Mouse (Mus musculus) lung, embryonic 14.5 days (tissue): Measurements from ENCODE around the gene Spint4. TPM values are rescaled to one million over a fixed set of nuclear protein-coding genes. Genes with fewer than 3 reads are reported as not detected.

ENCODE experiments used
- ATAC-seq: fragments of 200-750 bp; cut with Nextera tagmentation; 2 replicates; pipeline ENCODE4 v1.8.0; 2017; ENCODE audit warnings: mild to moderate bottlenecking, moderate TSS enrichment, moderate library complexity; ENCODE audit not compliant: insufficient read depth
- DNase-seq: peaks from one replicate; pipeline ENCODE4 v3.0.0-alpha.2; 2015
- H3K27ac ChIP-seq: fragments of 300-500 bp; sonication (generic); 2 replicates; pipeline ENCODE4 v1.5.1; 2014; ENCODE audit warnings: low read depth, mild to moderate bottlenecking, moderate library complexity
- H3K27me3 ChIP-seq: fragments of 300-500 bp; sonication (generic); 2 replicates; pipeline ENCODE4 v1.6.1; 2014; ENCODE audit warnings: low read length, control low read depth; ENCODE audit not compliant: insufficient read depth
- H3K36me3 ChIP-seq: fragments of 300-500 bp; sonication (generic); 2 replicates; pipeline ENCODE4 v1.6.1; 2014; ENCODE audit warnings: control low read depth; ENCODE audit not compliant: insufficient read depth
- H3K4me1 ChIP-seq: fragments of 300-500 bp; sonication (generic); 2 replicates; pipeline ENCODE4 v1.6.1; 2014; ENCODE audit warnings: antibody characterized with exemption, control low read depth; ENCODE audit not compliant: insufficient read depth
- H3K4me2 ChIP-seq: fragments of 300-500 bp; sonication (generic); 2 replicates; pipeline ENCODE4 v1.6.1; 2014; ENCODE audit warnings: mild to moderate bottlenecking
- H3K4me3 ChIP-seq: fragments of 300-500 bp; sonication (generic); 2 replicates; pipeline ENCODE4 v1.5.1; 2014; ENCODE audit warnings: low read depth, low read length
- H3K9ac ChIP-seq: fragments of 300-500 bp; sonication (generic); 2 replicates; pipeline ENCODE4 v1.6.1; 2014
- H3K9me3 ChIP-seq: fragments of 300-500 bp; sonication (generic); 2 replicates; pipeline ENCODE4 v1.6.1; 2016; ENCODE audit warnings: low read depth, low read length, control low read depth
- CTCF ChIP-seq: IDR thresholded peaks from 2 replicates; pipeline ENCODE4 v1.5.1; 2016; ENCODE audit warnings: antibody characterized with exemption, low read depth
- WGBS: fragments of 180-500 bp; shearing (Covaris S2); extraction: QIAGEN DNeasy Blood & Tissue Kit; methylation state at CpG from one replicate; pipeline ENCODE4 v1.1.7; 2014; 5-methylcytosine and 5-hydroxymethylcytosine counted together
- polyA plus RNA-seq: library from polyadenylated mRNA; unstranded; fragments of >200 nt; fragmentation: Nextera tagmentation; extraction: Ambion mirVana; gene quantifications from 2 replicates; pipeline ENCODE4 v1.2.1, GENCODE M21; 2014

The Spint4 gene
- polyA plus RNA-seq, 1 experiment from 2014 or later = not detected

DNA sequence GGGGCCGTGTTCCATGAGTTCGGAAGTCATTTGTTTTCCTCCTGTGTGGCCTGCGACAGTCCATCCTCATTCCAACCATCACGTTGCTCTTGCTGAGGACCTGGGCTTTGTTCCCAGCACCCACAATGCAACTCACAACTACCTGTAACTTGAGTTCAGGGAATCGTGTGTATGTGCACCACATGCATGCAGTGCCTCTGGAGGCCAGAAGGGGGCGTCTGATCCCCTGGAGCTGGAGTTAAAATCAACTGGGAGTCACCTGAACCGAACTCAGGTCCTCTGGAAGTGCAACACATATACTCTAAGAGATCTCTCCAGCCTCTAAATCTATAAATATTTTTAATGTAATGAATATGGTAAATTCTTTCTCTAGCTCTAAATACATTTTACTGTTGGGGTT lies 22.2 kb upstream of the Spint4 start:
- no peak for ATAC-seq

DNA sequence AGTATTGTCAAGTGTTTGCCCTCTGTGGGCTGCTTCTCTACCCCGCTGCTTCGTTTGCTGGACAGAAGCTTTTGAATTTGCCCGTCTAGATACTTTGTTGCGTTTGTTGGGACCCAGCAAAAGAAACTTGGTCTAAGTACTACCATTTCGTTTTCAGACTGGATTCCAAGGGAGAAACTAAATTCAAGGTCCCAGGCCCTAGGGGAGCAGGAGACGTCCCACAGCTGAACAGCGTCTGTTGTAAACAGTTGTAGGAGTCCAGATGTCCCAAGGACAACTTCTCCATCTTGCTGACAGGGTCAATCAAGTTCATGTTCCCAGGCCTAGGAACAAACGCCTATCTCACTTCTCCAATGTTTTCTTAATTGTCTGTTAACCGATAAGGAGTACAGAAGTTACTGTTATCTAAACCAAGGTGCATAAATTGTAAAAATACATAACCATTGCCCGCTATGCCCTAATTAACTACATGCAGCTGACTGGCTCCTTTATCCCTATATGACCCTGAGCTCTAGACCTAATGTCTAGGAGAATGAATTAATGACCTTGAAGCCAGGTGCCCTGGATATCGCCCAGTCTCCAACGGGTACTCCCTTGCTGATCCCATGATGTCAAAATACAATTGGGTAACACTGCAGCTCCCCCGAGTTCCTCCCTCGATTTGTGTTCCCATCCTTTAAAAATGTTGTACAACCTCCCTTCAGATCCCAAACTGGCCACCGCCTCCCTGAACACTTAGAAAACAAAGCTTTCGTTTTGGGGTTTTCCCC lies 21.2 kb upstream of the Spint4 start:
- WGBS = 63% methylated on average over 16 of the region's 16 CpGs
- Histone ChIP-seq H3K9ac (no peak overlapping the region), H3K4me2 (no peak overlapping the region), H3K4me3 (no peak overlapping the region), H3K27me3 (no peaks in the 10 kb centered on the region), H3K36me3 (no peaks in the 10 kb centered on the region), H3K27ac (no peak overlapping the region), H3K4me1 (peaks cover 5% of the 10 kb centered on the region; the same call in 1 of the 2 replicates), H3K9me3 (no peaks in the 10 kb centered on the region)
- TF ChIP-seq CTCF = no peak
- ATAC-seq (no peak), DNase-seq (no peak)

More for the DNA sequence above, 22.2 kb upstream of the Spint4 start:
- Histone ChIP-seq H3K9ac (no peak overlapping the region), H3K4me1 (peaks cover 5% of the 10 kb centered on the region; the same call in 1 of the 2 replicates), H3K27ac (no peak overlapping the region), H3K36me3 (no peaks in the 10 kb centered on the region), H3K4me2 (no peak overlapping the region), H3K9me3 (no peaks in the 10 kb centered on the region), H3K27me3 (no peaks in the 10 kb centered on the region), H3K4me3 (no peak overlapping the region)
- no peak for DNase-seq
- 79% methylated on average over 7 of the region's 7 CpGs for WGBS
- TF ChIP-seq CTCF = peak; percentile 25; the same call in 1 of the 2 replicates

- Histone ChIP-seq H3K4me2 (peak overlapping the region; percentile 55), H3K4me3 (peak overlapping the region; percentile 23), H3K9me3 (no peaks in the 10 kb centered on the region), H3K36me3 (no peaks in the 10 kb centered on the region), H3K9ac (no peak overlapping the region), H3K27me3 (no peaks in the 10 kb centered on the region), H3K27ac (no peak overlapping the region), H3K4me1 (peaks cover 5% of the 10 kb centered on the region; the same call in 1 of the 2 replicates)
- peak; percentile 82 for DNase-seq
- 18% methylated on average over 19 of the region's 19 CpGs for WGBS
- peak; percentile 86 for TF ChIP-seq CTCF
- ATAC-seq = peak; percentile 79; the same call in 1 of the 2 replicates
Measured at GRCm38 (mm10) chr2:164678848-164679625, 19.3 kb upstream of the Spint4 start.

GRCm38 (mm10) chr2:164679906-164680305 lies 18.4 kb upstream of the Spint4 start:
- Histone ChIP-seq H3K4me1 (peaks cover 5% of the 10 kb centered on the region; the same call in 1 of the 2 replicates), H3K4me2 (no peak overlapping the region), H3K4me3 (no peak overlapping the region), H3K27me3 (no peaks in the 10 kb centered on the region), H3K9me3 (no peaks in the 10 kb centered on the region), H3K27ac (no peak overlapping the region), H3K36me3 (no peaks in the 10 kb centered on the region), H3K9ac (no peak overlapping the region)
- 19% methylated on average over 3 of the region's 3 CpGs for WGBS
- no peak for TF ChIP-seq CTCF
- no peak for DNase-seq
- ATAC-seq = no peak

- 58% methylated on average over 3 of the region's 3 CpGs for WGBS
- H3K9ac ChIP-seq = no peak within 1 kb of the TSS
- ATAC-seq (no peak), DNase-seq (no peak)
- no peak within 1 kb of the TSS for H3K4me3 ChIP-seq
- no peak within 1 kb of the TSS for H3K4me2 ChIP-seq
- H3K27ac ChIP-seq = no peak within 1 kb of the TSS
- H3K4me1 ChIP-seq = no peaks in the 10 kb centered on the region
- H3K9me3 ChIP-seq = no peaks in the 10 kb centered on the region
- no peaks in the 10 kb centered on the region for H3K27me3 ChIP-seq
- TF ChIP-seq CTCF = no peak
- no peaks in the 10 kb centered on the region for H3K36me3 ChIP-seq
Measured at GRCm38 (mm10) chr2:164684807-164685206, 13.5 kb upstream of the Spint4 start, which contains the start of gene Wfdc13. TSS of gene Wfdc13 (plus strand) at chr2:164685107.

GRCm38 (mm10) chr2:164700959-164701358 lies 2.7 kb downstream of the Spint4 start:
- Histone ChIP-seq H3K36me3 (no peaks in the 10 kb centered on the region), H3K9me3 (no peaks in the 10 kb centered on the region), H3K9ac (no peak overlapping the region), H3K4me3 (no peak overlapping the region), H3K4me1 (no peaks in the 10 kb centered on the region), H3K4me2 (no peak overlapping the region), H3K27ac (no peak overlapping the region), H3K27me3 (no peaks in the 10 kb centered on the region)
- no peak for TF ChIP-seq CTCF
- 59% methylated on average over 5 of the region's 5 CpGs for WGBS
- ATAC-seq (no peak), DNase-seq (no peak)

DNA sequence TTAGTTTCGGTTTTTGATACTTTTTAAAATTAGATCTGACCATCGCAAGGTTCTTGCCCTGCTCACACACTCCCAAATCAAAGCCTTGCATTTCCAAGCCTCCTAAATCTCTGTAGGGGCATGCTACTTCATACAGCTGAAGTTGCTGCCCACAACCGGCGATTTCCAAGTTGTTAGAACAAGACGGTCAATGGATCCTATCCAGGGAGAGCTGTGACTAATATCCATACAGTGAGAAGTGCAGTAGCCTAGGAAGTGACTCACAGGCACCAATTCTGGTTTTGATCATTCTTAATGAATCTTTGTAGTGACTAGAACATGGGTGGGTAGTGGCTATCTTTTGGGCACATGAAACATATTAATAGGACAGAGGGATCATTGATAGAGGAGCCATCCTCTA lies 3.5 kb downstream of the Spint4 start:
- 86% methylated on average over 5 of the region's 5 CpGs for WGBS
- Histone ChIP-seq H3K9ac (no peak overlapping the region), H3K36me3 (no peaks in the 10 kb centered on the region), H3K4me2 (no peak overlapping the region), H3K27ac (no peak overlapping the region), H3K27me3 (no peaks in the 10 kb centered on the region), H3K9me3 (no peaks in the 10 kb centered on the region), H3K4me1 (no peaks in the 10 kb centered on the region), H3K4me3 (no peak overlapping the region)
- no peak for DNase-seq
- no peak for TF ChIP-seq CTCF
- ATAC-seq = no peak
